Mouse (Mus musculus) brain, embryonic 14.5 days (tissue): ENCODE measurements around the gene Ndufv2. TPM values are rescaled to one million over a fixed set of nuclear protein-coding genes. Genes with fewer than 3 reads are reported as not detected.

ENCODE experiments used
- DNase-seq: peaks from one replicate; pipeline ENCODE4 v3.0.0-alpha.2; 2011; ENCODE audit warnings: low read depth
- CTCF ChIP-seq: fragments of 200-500 bp; IDR thresholded peaks from 2 replicates; pipeline ENCODE4 v1.5.1; 2012; ENCODE audit warnings: inconsistent platforms, mild to moderate bottlenecking, moderate library complexity, borderline replicate concordance; ENCODE audit not compliant: insufficient read depth, insufficient read length; ENCODE audit errors: extremely low read depth
- POLR2A ChIP-seq: fragments of 200-500 bp; IDR thresholded peaks from 2 replicates; pipeline ENCODE4 v1.6.1; 2012; ENCODE audit warnings: mild to moderate bottlenecking, inconsistent platforms, borderline replicate concordance; ENCODE audit not compliant: poor library complexity, insufficient read depth, insufficient read length, severe bottlenecking; ENCODE audit errors: extremely low read depth
- polyA plus RNA-seq: library from polyadenylated mRNA; depleted of rRNA; stranded (reverse); fragments of >200 nt; gene quantifications from 2 replicates; pipeline ENCODE4 v1.2.3, GENCODE M21; 2012; rRNA removed

Ndufv2 gene
- 115 and 119 TPM in 2 replicates for polyA plus RNA-seq

DNA sequence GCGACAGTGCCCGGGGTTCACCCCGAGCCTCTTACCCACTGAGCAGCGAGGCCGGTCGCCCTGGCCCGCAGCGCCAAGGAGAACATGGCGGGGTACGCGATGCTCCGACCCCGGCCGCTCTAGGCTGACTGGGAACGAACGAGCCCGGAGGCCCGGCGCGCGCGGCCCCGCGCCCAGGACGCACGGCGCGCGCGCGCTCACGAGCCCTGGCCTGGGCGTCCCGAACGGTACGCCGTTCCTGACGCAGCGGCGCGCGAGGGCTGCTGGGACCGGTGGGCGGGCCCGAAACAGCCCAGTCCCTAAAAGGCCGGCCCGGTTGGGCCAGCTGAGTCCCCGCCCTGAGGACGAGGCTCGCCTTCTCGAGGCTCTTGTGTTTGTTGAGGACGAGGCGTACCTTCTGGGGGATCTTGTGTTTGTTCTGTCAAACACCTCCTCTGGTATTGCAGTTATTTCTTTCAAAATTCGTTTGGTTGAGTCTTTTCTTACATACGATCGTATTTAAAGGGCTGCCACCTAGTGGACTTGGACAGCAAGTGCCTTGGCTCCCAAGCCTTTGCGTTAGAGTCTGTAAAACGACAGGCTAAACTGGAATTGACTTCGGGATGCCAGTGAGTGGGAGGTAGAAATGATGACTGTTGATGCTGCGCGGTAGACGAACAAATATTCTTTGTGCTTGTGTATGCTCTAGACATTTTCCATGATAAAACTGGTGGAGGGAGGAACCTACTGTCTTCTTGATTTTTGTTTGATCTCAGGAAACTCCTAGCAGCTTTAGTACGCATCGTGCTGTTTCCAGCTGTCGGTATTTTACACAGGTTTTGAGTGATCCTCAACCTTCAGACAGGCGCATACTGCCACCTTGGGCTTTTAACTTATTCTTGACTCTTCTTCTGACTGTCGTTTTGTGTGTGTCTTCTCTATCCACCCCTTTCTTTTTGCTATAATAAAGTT is at the start of gene Ndufv2:
Gene Ndufv2 (minus strand): TSS at position 180 of the 951 bp plus-strand sequence.
- DNase-seq = peak; percentile 99
- TF ChIP-seq CTCF (peak; percentile 72; the same call in 1 of the 2 replicates), POLR2A (peak; percentile 38; the same call in 1 of the 2 replicates)

- no peak for DNase-seq
- TF ChIP-seq CTCF (peak; percentile 18; the same call in 1 of the 2 replicates), POLR2A (no peak)
Measured at GRCm38 (mm10) chr17:66131212-66131611, 29.9 kb upstream of the Ndufv2 start.

DNA sequence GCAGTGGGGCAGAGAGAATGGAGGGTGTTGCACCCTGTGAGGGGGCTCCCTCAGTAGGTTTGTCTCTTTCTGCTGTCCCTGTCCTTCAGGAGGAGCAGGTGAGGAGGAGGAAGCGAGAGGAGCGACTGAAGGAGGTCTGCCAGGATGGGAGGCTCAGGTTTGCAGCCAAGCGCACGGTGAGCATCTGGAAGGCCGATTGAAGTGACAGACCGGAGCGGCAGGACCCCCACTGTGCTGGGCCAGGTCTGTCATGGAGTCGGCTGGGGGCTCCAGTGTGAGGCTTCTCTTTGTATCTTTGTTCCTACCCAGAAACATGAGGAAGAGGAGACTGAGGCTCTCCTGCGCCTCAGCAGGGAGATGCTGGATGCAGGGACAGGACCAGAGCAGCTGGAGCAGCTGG is 29.0 kb upstream of the Ndufv2 start:
- TF ChIP-seq POLR2A = no peak
- no peak for TF ChIP-seq CTCF

GRCm38 (mm10) chr17:66125211-66125610 is 23.9 kb upstream of the Ndufv2 start:
- TF ChIP-seq CTCF = no peak
- TF ChIP-seq POLR2A = no peak
- DNase-seq = peak; percentile 8

More for the DNA sequence above, 29.0 kb upstream of the Ndufv2 start:
- DNase-seq = no peak

DNA sequence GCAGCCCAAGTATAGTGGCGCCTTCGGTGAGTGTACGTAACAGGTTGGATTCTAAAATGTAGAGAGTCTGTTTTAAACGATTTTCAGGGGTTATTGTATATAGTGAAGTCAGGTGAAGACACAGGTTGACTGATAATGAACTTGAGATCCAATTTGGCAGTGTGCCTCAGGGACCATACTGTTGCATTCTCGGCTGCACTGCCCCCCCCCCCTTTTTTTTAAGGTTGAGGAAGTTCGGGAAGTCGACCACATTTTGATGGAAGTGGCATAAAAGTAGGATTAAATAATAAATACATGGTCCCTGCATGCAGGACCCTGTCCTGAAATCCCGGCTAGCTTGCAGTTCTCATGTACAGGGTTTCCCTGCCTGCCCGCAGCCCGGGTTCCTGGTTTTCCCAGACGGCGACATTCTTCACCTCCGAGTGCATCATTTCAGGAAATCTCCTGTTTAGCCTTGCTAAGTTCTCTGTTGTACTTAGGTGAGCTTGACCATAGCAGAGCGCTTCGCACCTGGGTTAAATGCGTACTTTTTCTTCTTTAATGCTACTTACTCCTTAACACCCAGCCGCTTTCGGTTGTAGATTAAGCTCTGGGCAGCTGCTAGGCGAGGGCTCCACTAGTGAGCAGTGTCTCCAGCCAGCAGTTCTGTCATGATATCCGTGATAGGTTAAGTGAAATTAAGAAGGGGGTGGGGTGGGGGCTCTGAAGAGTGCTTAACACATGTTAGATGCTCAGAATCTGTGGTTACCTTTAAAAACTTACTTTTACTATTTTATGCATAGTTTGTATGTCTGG is 22.7 kb upstream of the Ndufv2 start:
- TF ChIP-seq CTCF (no peak), POLR2A (no peak)
- no peak for DNase-seq

DNA sequence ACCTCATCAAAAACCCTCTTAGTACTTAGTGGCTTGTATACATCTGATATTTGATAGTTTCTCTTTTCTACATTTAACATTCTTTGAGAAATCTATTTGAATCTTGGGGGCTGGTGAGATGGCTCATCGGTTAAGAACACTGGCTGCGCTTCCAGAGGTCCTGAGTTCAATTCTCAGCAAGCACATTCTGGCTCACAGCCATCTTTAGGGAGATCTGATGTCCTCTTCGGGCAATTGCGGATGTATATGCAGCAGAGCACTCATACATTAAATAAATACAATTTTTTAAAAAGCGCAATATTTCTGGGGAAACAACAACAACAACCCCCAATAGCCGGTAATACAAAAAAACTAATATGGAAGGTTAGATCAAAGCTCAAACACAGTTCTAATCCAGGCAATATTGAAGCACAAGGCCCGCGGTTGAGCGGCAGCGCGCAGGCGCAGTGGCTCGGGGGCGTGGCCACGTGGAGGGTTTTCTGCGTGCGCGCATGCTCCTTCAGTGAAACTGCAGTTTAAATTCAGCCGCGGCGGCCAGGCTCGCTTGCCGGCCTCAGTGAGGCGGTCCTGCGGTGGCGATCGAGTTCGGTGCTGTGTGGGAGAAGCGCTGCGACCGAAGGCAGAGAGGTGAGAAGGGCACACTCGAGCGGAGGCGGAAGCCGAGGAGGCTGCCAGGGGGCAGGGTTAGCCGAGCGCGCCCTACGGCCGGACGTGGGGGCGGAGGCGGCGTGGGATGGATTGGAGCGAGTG is 21.9 kb upstream of the Ndufv2 start, which contains the start of gene Ddx11:
Gene Ddx11 (plus strand): TSS at position 455 of the 750 bp plus-strand sequence.
- peak; percentile 96 for DNase-seq

GRCm38 (mm10) chr17:66120701-66121100 is 19.3 kb upstream of the Ndufv2 start:
- DNase-seq = no peak
- TF ChIP-seq CTCF (no peak), POLR2A (no peak)

More for the DNA sequence above, 21.9 kb upstream of the Ndufv2 start, which contains the start of gene Ddx11:
- no peak for TF ChIP-seq CTCF
- TF ChIP-seq POLR2A = peak; percentile 61; the same call in 1 of the 2 replicates

GRCm38 (mm10) chr17:66118991-66119390 is 17.6 kb upstream of the Ndufv2 start:
- no peak for TF ChIP-seq POLR2A
- TF ChIP-seq CTCF = no peak
- peak; percentile 3 for DNase-seq

- DNase-seq = no peak
- no peak for TF ChIP-seq POLR2A
- no peak for TF ChIP-seq CTCF
Measured at GRCm38 (mm10) chr17:66112166-66112565, 10.8 kb upstream of the Ndufv2 start.

GRCm38 (mm10) chr17:66111402-66111959 is 10.1 kb upstream of the Ndufv2 start, which contains the start of gene Washc1:
Gene Washc1 (plus strand): TSS chr17:66111545.
- peak; percentile 97 for DNase-seq
- TF ChIP-seq POLR2A (peak; percentile 58; the same call in 1 of the 2 replicates), CTCF (no peak)

- DNase-seq = no peak
- TF ChIP-seq POLR2A (no peak), CTCF (no peak)
Measured at GRCm38 (mm10) chr17:66110746-66111145, 9.4 kb upstream of the Ndufv2 start.
